Mouse (Mus musculus): ENCODE measurements around the gene Dkk2.

DNA sequence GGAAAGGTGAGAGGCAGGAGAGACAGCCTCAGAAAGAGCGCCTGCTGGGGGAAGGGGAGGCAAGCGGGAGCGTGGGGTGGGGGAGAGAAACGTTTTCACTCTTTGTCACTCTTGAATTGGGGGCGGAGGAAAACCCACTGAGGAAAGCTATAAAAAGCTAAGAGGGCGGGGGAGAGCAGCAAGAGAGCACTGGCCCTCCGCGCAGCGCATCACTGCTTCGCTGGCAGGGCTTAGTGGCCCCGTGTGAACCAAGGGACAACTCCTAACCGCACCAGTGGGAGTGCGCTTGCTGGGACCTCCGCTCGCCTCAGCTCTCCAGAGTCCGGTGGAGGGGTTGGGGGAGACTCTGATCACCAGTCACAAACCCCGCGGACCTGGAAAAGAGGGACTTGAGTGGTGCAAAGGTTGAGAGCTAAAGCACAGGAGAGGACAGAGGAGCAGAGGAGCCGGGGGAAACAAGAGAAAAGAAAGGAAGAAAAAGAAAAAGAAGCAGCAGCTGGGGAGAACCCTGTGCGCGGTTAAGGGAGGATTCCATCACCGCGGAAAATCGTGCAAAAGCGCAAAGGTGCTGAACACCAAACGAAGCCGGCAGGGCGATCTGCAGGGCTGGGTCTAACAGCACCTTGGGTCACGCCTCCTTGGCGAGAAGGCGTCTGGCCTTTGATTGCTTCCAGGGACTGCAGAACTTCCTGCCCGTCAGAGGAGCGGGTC, at the start of gene Dkk2:
- TF ChIP-seq CTCF (IDR thresholded peaks at IDR 0.05; ENCODE audit: borderline replicate concordance, insufficient read depth, low read depth, low read length), result no peak
- TF ChIP-seq POLR2A (IDR thresholded peaks at IDR 0.05; ENCODE audit: borderline replicate concordance, insufficient read depth, low read length), result no peak

Data from cerebellum, adult 2 months (tissue).